Mouse (Mus musculus) kidney, adult 2 months (tissue): Measurements from ENCODE around the gene Fabp7. TPM values are rescaled to one million over a fixed set of nuclear protein-coding genes. Genes with fewer than 3 reads are reported as not detected.

Experiments
- DNase-seq: peaks from one replicate; pipeline ENCODE4 v3.0.0; 2021
- H3K27ac ChIP-seq: fragments of 200-500 bp; 2 replicates; pipeline ENCODE4 v1.5.1; 2012; ENCODE audit warnings: low read depth, low read length, control low read depth, inconsistent platforms; ENCODE audit not compliant: insufficient read depth
- H3K27me3 ChIP-seq: fragments of 200-500 bp; replicated peaks from 2 replicates; pipeline ENCODE4 v1.6.1; 2012; ENCODE audit warnings: mild to moderate bottlenecking, moderate library complexity, low read length, inconsistent platforms; ENCODE audit not compliant: control insufficient read depth, insufficient read depth
- H3K36me3 ChIP-seq: fragments of 200-500 bp; 2 replicates; pipeline ENCODE4 v1.6.1; 2012; ENCODE audit warnings: mild to moderate bottlenecking, moderate library complexity, low read length, inconsistent platforms; ENCODE audit not compliant: control insufficient read depth, insufficient read depth
- H3K4me1 ChIP-seq: fragments of 200-500 bp; 2 replicates; pipeline ENCODE4 v1.6.1; 2011; ENCODE audit warnings: low read length; ENCODE audit not compliant: control insufficient read depth, insufficient read depth
- H3K4me3 ChIP-seq: fragments of 200-500 bp; 2 replicates; pipeline ENCODE4 v1.5.1; 2011; ENCODE audit warnings: mild to moderate bottlenecking, low read depth, low read length, control low read depth; ENCODE audit not compliant: insufficient read depth
- CTCF ChIP-seq: fragments of 200-500 bp; conservative IDR thresholded peaks from 2 replicates; pipeline ENCODE4 v1.5.1; 2011; ENCODE audit warnings: low read depth, mild to moderate bottlenecking, control low read depth, low read length, moderate library complexity, mixed read lengths; ENCODE audit not compliant: insufficient read depth, insufficient read length
- POLR2A ChIP-seq: fragments of 200-500 bp; IDR thresholded peaks from one replicate; pipeline ENCODE4 v1.6.1; 2011; ENCODE audit warnings: low read depth, low read length, control low read depth
- WGBS: fragments of 180-500 bp; shearing (Covaris S2); methylation state at CpG from one replicate; pipeline ENCODE4 v1.1.7; 2018; 5-methylcytosine and 5-hydroxymethylcytosine counted together
- polyA plus RNA-seq: library from polyadenylated mRNA; depleted of rRNA; stranded (reverse); fragments of >200 nt; gene quantifications from 2 replicates; pipeline ENCODE4 v1.2.3, GENCODE M21; 2012; rRNA removed

The Fabp7 gene
- 3.9 and 6.5 TPM in 2 replicates for polyA plus RNA-seq

DNA sequence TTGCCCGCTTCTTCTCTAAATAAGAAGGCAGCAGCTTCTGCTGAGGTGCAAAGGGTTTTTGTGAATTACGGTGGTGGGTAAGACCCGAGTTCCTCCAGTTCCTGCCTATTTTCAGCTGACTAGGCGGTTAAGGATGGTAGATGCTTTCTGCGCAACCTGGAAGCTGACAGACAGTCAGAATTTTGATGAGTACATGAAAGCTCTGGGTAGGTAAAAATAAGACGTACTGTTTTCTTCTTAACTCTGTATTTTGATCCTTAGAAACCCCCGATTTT, at the start of gene Fabp7:
Fabp7 (plus strand) TSS at position 6 of the 275 bp plus-strand sequence.
- Histone ChIP-seq H3K27me3 (no peaks in the 10 kb centered on the region), H3K27ac (no peak within 1 kb of the TSS), H3K36me3 (no peaks in the 10 kb centered on the region), H3K4me1 (0 out of 2 replicates have a peak, but pooled peaks cover 4% of the 10 kb centered on the region), H3K4me3 (peak within 1 kb of the TSS; percentile 35; the same call in 1 of the 2 replicates)
- no peak for DNase-seq
- no peak for TF ChIP-seq CTCF
- WGBS = 25% methylated on average over 7 of the region's 7 CpGs

DNA sequence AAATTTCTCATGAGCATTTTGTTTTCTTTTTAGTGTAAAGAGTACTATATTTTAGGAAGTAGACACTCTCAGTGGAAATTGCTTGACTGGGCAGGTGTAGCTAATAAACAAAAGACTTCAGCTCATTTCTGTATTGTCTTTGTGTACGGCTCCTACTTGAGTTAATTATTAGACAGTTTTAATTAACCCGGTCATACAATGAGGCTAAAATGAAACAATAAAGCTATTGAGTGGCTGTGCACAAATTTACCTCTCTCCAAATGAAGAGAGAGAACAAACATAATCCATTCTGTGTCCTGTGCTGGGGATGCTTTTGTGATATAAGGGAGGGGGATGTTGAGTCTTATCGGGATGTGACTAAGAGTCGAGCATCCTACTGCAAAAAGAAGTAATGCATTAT, 43.9 kb upstream of the Fabp7 start:
- H3K36me3 ChIP-seq = no peaks in the 10 kb centered on the region
- no peak overlapping the region for H3K4me3 ChIP-seq
- WGBS = 43% methylated on average over 4 of the region's 4 CpGs
- no peak for TF ChIP-seq POLR2A
- no peak for TF ChIP-seq CTCF
- no peak for DNase-seq
- H3K27ac ChIP-seq = no peak overlapping the region
- H3K4me1 ChIP-seq = peaks cover 10% of the 10 kb centered on the region; the same call in 1 of the 2 replicates
- no peaks in the 10 kb centered on the region for H3K27me3 ChIP-seq

DNA sequence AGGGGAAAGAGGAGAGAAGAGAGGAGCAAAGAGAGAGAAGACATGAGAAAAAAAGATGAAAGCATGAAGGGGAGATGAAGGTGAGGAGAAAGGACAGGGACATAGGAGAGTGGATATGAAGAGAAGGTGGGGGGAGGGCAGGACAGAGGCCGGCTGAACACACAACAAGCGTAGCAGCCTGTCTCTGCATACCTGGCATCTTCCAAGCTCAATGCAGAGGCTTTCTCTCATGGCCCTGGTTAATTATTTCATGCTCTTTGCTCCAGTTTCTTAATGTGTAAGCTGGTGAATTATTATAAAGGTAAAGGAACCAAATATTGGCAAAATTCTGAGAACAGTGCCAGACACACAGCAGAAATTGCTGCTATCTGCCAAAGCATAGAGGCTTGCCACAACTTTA, 43.3 kb upstream of the Fabp7 start:
- 30% methylated on average over 2 of the region's 2 CpGs for WGBS
- H3K4me3 ChIP-seq = no peak overlapping the region
- TF ChIP-seq POLR2A = no peak
- no peak for TF ChIP-seq CTCF
- H3K27ac ChIP-seq = peak overlapping the region; percentile 6; the same call in 1 of the 2 replicates
- H3K36me3 ChIP-seq = no peaks in the 10 kb centered on the region
- H3K4me1 ChIP-seq = peaks cover 10% of the 10 kb centered on the region; the same call in 1 of the 2 replicates
- H3K27me3 ChIP-seq = no peaks in the 10 kb centered on the region
- DNase-seq = peak; percentile 80

GRCm38 (mm10) chr10:57743045-57743444, 41.6 kb upstream of the Fabp7 start:
- no peaks in the 10 kb centered on the region for H3K36me3 ChIP-seq
- H3K27ac ChIP-seq = no peak overlapping the region
- H3K4me1 ChIP-seq = peaks cover 10% of the 10 kb centered on the region; the same call in 1 of the 2 replicates
- no peak overlapping the region for H3K4me3 ChIP-seq
- WGBS = 73% methylated on average over 7 of the region's 7 CpGs
- DNase-seq = no peak
- TF ChIP-seq CTCF = no peak
- H3K27me3 ChIP-seq = no peaks in the 10 kb centered on the region

DNA sequence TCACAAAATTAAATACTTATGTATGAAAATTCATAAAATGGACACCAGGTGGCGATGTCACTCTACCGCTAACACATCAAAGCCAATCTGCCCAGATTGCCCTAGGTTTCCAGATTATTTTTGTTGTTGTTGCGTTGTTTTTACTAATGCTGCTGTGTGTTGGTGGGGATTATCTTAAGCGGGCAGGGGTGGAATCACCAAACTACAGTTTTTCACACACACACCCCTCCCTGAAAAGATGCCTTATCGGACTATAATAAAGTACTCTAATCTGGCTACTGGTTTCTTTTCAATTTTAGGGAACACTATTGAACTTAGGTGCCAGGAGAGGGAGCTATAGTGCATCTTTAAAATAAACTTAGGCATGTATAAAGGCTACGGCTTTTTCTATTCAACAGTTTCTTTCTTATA, 41.1 kb upstream of the Fabp7 start:
- Histone ChIP-seq H3K4me3 (peak overlapping the region; percentile 67), H3K36me3 (no peaks in the 10 kb centered on the region), H3K27me3 (no peaks in the 10 kb centered on the region), H3K27ac (no peak overlapping the region), H3K4me1 (peaks cover 10% of the 10 kb centered on the region; the same call in 1 of the 2 replicates)
- peak; percentile 63 for DNase-seq
- 1% methylated on average over 6 of the region's 6 CpGs for WGBS
- peak; percentile 61 for TF ChIP-seq CTCF
- TF ChIP-seq POLR2A = no peak

DNA sequence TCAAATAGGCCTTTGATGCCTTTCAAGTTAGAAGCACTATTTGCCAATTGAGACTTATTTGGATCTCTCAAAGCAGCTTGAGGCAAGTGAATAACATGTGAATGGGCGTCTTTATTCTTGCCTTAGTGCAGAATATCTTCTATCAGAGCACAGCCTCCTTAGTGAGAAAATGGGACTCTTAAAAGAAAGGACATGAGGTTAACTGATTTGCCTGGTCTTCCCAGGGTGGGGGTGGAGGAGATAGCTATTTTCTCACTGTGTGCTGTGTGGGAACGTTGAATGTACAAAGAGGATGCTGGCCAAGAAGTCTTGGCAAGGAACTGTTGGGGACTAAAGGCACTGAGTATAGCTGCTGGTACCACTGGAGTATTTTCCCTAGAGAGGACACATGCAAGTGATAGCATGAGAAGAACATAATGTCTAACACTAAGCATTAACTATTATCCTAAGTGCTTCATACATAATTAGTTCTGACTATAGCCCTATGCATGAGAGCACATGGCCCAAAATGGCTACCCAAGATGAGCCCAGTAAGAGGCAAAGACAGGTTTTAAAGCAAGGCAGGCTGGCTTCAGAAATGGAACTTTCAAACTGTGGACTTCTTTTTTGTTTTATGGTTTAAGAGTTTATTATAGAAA, 40.4 kb upstream of the Fabp7 start:
- no peaks in the 10 kb centered on the region for H3K36me3 ChIP-seq
- TF ChIP-seq CTCF (no peak), POLR2A (no peak)
- H3K27me3 ChIP-seq = no peaks in the 10 kb centered on the region
- 31% methylated on average over 2 of the region's 2 CpGs for WGBS
- H3K4me1 ChIP-seq = peaks cover 10% of the 10 kb centered on the region; the same call in 1 of the 2 replicates
- no peak overlapping the region for H3K4me3 ChIP-seq
- no peak for DNase-seq
- H3K27ac ChIP-seq = no peak overlapping the region

- no peak overlapping the region for H3K4me3 ChIP-seq
- no peaks in the 10 kb centered on the region for H3K36me3 ChIP-seq
- H3K27ac ChIP-seq = no peak overlapping the region
- no peak for TF ChIP-seq CTCF
- TF ChIP-seq POLR2A = no peak
- H3K27me3 ChIP-seq = no peaks in the 10 kb centered on the region
- DNase-seq = no peak
- H3K4me1 ChIP-seq = peaks cover 10% of the 10 kb centered on the region; the same call in 1 of the 2 replicates
These were observed 39.2 kb upstream of the Fabp7 start for GRCm38 (mm10) chr10:57745452-57745851.
